Mouse (Mus musculus) c-Kit-negative CD71-positive TER-119-positive erythroid progenitor cells, embryonic 14.5 days (primary cell): ENCODE data around the gene Hdgfl3.

ENCODE experiments used
- DNase-seq: peaks from one replicate; pipeline ENCODE4 v3.0.0-alpha.2; 2013; ENCODE audit warnings: low read depth, low spot score

The Hdgfl3 gene

GRCm38 (mm10) chr7:81899361-81899760 lies 34.9 kb downstream of the Hdgfl3 start:
- no peak for DNase-seq

GRCm38 (mm10) chr7:81885128-81885527 lies 49.1 kb downstream of the Hdgfl3 start:
- no peak for DNase-seq

- DNase-seq, result no peak
Observed at GRCm38 (mm10) chr7:81881600-81881999, 52.7 kb downstream of the Hdgfl3 start.

GRCm38 (mm10) chr7:81880797-81881196 lies 53.5 kb downstream of the Hdgfl3 start:
- no peak for DNase-seq

- DNase-seq, result no peak
Observed at GRCm38 (mm10) chr7:81880286-81880685, 54.0 kb downstream of the Hdgfl3 start.

GRCm38 (mm10) chr7:81875372-81875771 lies 58.9 kb downstream of the Hdgfl3 start:
- no peak for DNase-seq

GRCm38 (mm10) chr7:81874636-81875035 lies 59.6 kb downstream of the Hdgfl3 start:
- DNase-seq, result no peak

GRCm38 (mm10) chr7:81873807-81874206 lies 60.5 kb downstream of the Hdgfl3 start:
- no peak for DNase-seq

GRCm38 (mm10) chr7:81872493-81873013 lies 61.7 kb downstream of the Hdgfl3 start:
- DNase-seq, result no peak

- peak; percentile 4 for DNase-seq
Observed at GRCm38 (mm10) chr7:81868158-81868557, 66.1 kb downstream of the Hdgfl3 start.

- no peak for DNase-seq
Observed at GRCm38 (mm10) chr7:81867231-81867930, 66.9 kb downstream of the Hdgfl3 start.

GRCm38 (mm10) chr7:81865937-81866336 lies 68.3 kb downstream of the Hdgfl3 start:
- DNase-seq, result no peak

GRCm38 (mm10) chr7:81864552-81864951 lies 69.7 kb downstream of the Hdgfl3 start:
- no peak for DNase-seq

- DNase-seq, result no peak
Observed at GRCm38 (mm10) chr7:81862587-81863583, 71.4 kb downstream of the Hdgfl3 start.

- DNase-seq, result no peak
Observed at GRCm38 (mm10) chr7:81861921-81862320, 72.4 kb downstream of the Hdgfl3 start.

- DNase-seq, result no peak
Observed at GRCm38 (mm10) chr7:81861461-81861860, 72.8 kb downstream of the Hdgfl3 start.

- no peak for DNase-seq
Observed at GRCm38 (mm10) chr7:81860996-81861395, 73.3 kb downstream of the Hdgfl3 start.

GRCm38 (mm10) chr7:81860071-81860470 lies 74.2 kb downstream of the Hdgfl3 start:
- DNase-seq, result no peak

GRCm38 (mm10) chr7:81858968-81859721 lies 75.1 kb downstream of the Hdgfl3 start, which contains the start of gene Tm6sf1:
Gene Tm6sf1, plus strand, starts transcription at chr7:81859001.
- no peak for DNase-seq

GRCm38 (mm10) chr7:81858236-81858635 lies 76.0 kb downstream of the Hdgfl3 start:
- DNase-seq, result no peak

- no peak for DNase-seq
Observed at GRCm38 (mm10) chr7:81856221-81856620, 78.1 kb downstream of the Hdgfl3 start.
